Mouse (Mus musculus) liver, embryonic 14.5 days (tissue): ENCODE results near the gene Sema4a.

Experiments
- CTCF ChIP-seq: IDR thresholded peaks from 2 replicates; pipeline ENCODE4 v1.5.1; 2016; ENCODE audit warnings: antibody characterized with exemption, low read depth, control low read depth
- EP300 ChIP-seq: IDR thresholded peaks from 2 replicates; pipeline ENCODE4 v1.6.1; 2016; ENCODE audit warnings: antibody characterized with exemption, low read depth

- TF ChIP-seq EP300 (no peak), CTCF (no peak)
These were observed 19.7 kb upstream of the Sema4a start for GRCm38 (mm10) chr3:88480679-88481078.
